Mouse (Mus musculus) heart, adult 2 months (tissue): ENCODE measurements around the gene Tbc1d5.

Experiments
- CTCF ChIP-seq: fragments of 200-600 bp; IDR thresholded peaks from 2 replicates; pipeline ENCODE4 v1.8.1; 2022; ENCODE audit warnings: antibody characterized with exemption, mild to moderate bottlenecking, moderate library complexity
- EP300 ChIP-seq: fragments of 200-500 bp; IDR thresholded peaks from 2 replicates; pipeline ENCODE4 v1.6.1; 2011; ENCODE audit warnings: low read depth, low read length, control low read depth; ENCODE audit not compliant: insufficient read depth
- POLR2A ChIP-seq: fragments of 200-500 bp; IDR thresholded peaks from 2 replicates; pipeline ENCODE4 v1.6.1; 2011; ENCODE audit warnings: mild to moderate bottlenecking, low read depth, low read length, control low read depth; ENCODE audit not compliant: insufficient read depth

GRCm38 (mm10) chr17:51104294-51104693, 74.9 kb downstream of the Tbc1d5 start:
- TF ChIP-seq CTCF: no peak
- TF ChIP-seq POLR2A: no peak
- TF ChIP-seq EP300: no peak
